Mouse (Mus musculus) testis, postnatal 14 days (tissue): ENCODE data around the gene Gm20479.

Experiments
- DNase-seq: peaks from one replicate; pipeline ENCODE4 v3.0.0; 2021; ENCODE audit warnings: low spot score

Gm20479 gene

DNA sequence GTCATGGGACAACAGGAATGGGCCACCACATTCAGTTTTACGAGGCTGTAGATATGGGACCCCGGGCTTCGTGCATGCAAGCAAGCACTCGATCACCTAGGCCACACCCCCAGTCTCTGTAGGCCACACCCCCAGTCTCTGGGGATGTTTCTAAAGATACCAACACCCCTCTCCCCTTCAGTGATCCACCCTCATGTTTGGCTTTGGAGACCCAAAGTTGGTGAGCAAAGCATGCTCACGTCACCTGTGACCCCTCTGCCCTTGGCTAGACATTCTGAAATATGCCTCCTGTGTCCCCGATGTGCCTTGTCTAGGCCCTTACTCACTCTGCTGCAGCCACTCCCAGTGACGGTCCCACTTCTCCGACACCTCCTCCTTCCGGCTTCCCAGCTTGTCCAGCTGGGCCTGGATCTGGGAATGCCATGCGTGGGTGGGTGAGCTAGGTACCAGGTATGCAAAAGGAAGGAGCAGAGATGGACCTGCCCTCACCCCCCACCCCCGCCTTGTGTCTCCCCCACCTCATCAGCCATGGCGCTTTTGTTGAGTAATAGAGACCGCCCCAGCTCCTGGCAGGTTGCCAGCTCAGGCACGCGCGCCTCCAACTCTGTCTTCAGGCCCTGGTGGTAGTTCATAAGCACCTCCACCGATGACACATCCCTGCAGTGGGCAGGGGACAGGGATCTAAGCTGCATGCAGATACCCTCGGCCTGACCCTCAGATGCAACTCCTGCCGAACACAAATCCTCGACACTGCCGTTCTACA is 9.0 kb upstream of the Gm20479 start:
- no peak for DNase-seq

DNA sequence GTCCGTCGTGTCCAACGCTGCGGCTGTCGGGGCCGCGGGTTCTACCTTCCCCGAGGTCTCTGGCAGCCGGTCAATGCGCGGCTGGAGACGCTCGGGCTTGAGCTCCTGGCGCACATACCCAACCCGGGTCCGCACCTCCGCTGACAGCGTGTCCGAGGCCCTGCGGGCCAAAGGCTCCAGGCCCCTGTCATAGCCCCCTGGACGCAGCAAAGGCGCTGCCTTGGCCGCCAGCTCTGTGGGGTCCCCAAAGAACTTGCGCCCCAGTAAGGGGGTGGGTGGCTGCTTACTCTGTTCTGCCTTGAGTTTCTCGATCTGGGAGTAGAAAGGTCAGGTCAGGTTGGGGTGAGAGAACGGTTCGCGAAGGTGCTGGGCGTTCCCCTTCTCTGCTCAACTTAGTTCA is 7.2 kb upstream of the Gm20479 start:
- DNase-seq, result no peak

DNA sequence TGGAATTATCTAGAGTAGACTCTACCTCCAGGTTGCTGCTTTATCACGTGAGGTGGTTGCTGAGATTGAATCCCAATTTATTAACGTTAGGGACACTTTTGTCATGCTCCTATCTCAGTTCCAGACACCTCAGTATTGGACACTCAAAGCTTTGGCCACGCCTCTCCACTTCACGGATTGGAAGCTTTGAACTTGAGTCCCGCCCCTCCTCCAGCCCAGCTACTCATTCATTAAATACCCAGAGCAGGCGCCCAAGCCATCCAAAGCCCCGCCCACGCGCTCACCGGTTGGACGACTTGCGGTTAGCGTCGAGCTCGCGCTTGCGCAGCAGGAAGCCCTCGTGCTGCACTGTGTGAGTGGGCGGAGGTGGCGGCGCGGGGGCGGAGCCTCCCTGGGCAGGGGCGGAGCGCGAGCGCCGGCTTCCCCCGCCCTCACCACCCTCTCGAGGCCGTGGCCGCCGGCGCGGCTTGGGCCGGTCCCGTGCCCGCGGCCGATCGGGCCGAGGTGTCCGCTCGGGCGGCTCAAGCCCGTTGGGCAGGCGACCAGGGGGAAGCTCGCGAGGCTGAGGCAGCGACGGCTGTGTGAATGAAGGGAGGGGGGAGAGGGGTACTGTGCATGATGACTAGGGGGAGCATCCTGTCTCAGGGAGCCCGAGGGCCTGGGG is 4.2 kb upstream of the Gm20479 start:
- peak; percentile 99 for DNase-seq

DNA sequence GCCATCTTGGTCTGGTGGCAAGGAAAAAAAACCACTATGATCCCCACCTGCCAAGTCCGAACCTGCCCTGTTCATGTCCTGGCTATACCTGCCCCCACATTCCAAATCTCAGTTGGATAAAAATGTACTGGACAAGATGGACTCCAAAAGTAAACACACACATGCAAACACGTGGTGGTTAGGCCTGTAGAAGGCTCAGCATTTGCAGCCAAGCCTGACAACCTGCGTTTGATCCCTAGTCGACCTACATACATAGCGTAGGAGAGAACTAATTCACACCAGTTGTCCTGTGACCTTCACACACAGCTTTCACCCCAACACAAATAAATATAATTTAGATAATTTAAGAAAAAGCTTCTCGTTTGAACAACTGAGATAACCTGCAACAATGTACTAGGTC is 3.5 kb upstream of the Gm20479 start:
- no peak for DNase-seq

- no peak for DNase-seq
These were observed 2.6 kb upstream of the Gm20479 start for GRCm38 (mm10) chr7:27359706-27360358.

GRCm38 (mm10) chr7:27359162-27359561 is 1.9 kb upstream of the Gm20479 start:
- no peak for DNase-seq

GRCm38 (mm10) chr7:27357595-27357978 is 368 bp upstream of the Gm20479 start:
- no peak for DNase-seq

DNA sequence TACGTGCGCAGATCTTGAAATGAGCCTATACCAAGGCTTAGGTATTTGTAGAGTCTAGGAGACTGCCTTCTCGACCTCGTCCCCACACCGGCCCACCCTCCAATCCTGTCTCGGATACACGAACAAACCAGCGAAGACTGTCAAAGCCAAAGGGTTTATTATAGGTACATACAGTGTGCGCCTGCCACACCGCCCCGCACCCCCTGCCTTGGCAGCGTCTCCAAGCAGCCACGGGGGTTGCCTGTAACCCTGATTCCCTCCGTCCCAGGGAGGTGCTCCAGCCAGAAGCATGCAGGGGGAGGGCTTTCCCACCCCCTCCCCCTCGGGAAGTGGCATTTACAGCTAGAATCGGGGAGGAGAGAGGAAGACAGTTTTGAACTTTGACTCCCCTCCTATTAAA is 971 bp downstream of the Gm20479 start:
- DNase-seq, result no peak

GRCm38 (mm10) chr7:27355745-27356240 is 1.4 kb downstream of the Gm20479 start, which contains the start of gene Shkbp1:
Gene Shkbp1, minus strand, starts transcription at chr7:27356019.
- DNase-seq, result peak; percentile 86

DNA sequence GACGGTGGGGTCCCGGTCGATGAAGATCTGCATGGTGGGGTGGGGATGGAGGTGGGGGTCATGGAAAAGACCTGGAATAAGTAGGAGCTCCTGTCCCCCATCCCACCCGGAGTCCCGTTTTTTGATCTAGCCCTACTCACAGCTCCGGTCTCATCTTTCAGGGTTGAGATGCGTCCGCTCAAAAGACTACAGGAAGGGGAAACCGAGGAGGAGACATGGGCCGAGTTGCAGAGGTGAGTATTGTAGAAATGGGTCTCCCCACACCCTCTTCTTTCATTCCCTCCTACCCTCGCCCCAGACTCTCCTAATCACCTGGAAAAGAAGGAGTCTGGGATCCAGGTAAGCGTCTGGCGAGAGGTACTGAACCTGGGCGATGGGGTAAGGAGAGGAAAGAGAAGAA is 2.0 kb downstream of the Gm20479 start:
- no peak for DNase-seq

GRCm38 (mm10) chr7:27354783-27355182 is 2.4 kb downstream of the Gm20479 start:
- no peak for DNase-seq

GRCm38 (mm10) chr7:27354144-27354543 is 3.1 kb downstream of the Gm20479 start:
- DNase-seq, result no peak

DNA sequence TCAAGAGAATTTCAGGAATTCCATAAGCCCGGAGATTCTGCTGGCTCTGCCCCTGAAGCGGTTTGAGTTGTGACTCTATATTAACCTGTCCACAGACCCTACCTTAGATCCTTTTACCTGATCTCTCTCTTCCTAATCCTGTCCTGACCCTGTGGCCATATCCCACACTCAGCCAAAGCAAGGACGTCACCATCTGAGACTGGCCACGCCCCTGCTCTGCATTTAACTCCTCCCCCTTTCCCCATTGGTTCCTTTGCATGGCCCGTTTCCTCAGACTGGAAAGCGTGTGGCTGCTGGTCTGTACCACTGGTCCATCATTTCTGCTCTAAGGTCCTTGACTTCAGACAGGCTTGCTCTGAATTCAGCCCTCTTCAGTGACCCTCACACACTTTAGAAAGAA is 11.8 kb downstream of the Gm20479 start:
- no peak for DNase-seq

- no peak for DNase-seq
These were observed 14.6 kb downstream of the Gm20479 start for GRCm38 (mm10) chr7:27342595-27342994.

GRCm38 (mm10) chr7:27339519-27339918 is 17.7 kb downstream of the Gm20479 start:
- no peak for DNase-seq

DNA sequence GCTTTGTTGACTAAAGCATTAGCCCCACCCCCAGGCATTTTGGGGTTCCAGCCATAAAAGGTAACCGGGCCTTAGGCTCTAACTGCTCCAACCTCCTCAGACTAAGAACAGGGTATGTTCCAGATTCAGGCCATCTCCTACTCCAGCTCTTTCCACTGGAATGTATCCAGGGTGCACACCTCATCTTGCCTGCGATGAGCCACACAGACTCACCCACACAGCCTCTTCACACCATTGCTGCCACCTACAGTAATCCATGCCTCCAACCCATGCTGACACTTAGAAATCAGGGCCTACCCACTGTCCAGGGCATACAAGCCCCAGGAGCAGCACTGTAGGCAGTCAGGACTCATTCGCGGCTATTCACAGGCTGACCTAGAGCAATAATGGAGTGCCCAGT is 18.1 kb downstream of the Gm20479 start:
- DNase-seq, result no peak

DNA sequence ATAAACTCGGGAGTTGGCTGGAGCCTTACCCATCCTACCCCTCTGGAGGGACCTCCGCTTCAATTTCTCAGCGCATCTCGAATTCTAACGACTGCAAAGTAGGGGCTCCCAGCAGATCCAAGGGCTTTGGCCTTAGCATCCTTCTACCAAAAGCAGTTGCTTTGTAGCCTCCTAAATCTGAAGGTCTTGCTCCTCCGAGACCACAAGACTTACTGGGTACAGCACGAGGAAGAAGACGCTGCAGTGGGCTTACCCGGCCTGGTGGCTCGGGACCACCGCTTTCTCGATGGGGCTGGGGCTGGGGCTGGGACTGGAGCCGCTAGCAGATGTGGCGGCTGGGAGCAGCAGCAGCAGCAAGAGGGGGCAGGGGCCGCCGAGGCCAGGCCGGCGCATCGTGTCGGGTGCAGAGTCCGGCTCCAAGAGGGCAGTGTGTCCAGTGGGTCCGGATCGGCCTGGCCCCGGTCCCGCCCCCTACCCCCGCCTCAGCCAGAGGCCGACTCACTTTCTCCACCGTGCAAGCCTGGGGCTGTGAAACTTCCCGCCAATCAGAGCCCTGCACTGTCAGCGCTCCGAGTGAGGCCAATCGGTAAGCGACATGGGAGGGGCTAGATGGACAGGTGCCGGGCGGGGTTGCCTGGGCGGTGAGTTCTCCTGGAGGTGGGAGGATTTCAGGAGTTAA is 19.9 kb downstream of the Gm20479 start, which contains the start of gene Ltbp4:
Ltbp4 (minus strand) TSS at position 518 of the 679 bp plus-strand sequence.
- DNase-seq, result no peak

DNA sequence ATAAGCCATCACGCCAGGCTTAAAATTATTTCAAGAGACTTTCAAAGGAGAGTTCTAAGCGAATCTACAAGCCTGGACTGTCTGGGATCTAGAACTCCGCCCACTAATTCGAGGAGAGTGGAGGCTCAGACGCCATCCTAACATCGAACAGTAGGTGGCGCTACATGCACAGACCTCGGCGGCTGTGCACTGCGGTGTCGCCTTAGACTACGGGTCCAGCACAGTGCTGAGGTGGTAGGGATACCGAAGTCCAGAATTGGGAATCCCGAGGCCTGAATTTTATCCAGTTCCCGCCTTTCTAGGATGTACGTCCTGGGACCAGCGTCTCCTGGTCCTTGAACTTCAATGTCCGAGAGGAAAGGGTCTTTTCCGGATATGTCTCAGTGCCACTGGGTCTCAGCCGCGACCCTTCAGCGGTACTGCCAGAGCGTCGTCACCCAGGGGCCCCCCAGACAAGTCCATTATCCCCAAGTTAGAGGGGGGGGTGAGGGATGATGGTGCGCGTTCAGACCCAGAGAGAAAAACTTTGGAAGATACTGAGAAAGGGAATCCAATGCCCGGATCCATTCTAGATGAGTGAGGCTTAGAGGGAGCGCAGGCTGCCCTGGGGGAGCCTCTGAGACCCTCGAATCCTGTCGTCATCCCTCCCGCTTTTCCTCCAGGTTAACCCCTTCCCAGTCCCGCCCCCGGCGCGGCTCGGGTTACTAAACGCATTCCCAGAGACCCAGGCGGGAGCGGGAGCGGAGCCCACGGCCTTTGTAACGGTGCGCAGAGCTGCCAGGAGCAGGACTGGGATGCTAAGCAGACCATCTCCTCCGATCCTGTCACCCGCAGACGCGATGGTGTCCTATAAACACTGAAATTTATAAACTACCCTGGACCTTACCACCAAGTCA is 21.0 kb downstream of the Gm20479 start:
- peak; percentile 83 for DNase-seq

DNA sequence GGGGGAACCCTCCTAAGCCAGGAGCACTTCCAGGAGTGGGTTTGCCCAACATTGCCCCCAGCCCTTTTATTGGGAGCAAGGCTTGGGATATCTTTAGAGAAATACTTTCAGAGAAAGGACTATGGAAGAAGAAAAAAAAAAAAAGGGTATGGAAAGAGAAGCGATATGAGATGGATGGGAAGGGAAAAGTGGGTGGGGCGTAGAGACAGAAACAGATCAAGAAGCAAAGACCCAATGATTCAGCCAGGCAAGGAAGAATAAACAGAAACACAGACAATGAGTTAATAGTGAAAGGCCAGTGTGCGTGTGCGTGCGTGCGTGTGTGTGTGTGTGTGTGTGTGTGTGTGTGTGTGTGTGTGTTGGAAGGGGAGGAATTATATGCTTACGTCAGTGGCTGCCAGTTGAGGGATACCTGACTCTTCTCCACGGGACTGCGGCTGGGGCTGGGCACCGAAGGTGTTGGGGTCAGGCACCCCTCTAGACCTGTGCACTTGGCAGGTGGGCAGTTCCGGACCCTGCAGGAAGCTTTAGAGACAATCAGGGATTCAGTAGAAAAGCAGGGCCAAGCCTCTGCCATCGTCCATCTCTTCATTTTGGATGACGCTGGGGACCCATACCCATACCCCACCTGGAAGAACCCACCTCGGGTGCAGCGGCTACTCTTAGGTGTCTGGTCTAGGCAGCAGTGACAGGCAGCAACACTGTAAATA is 22.1 kb downstream of the Gm20479 start:
- no peak for DNase-seq

GRCm38 (mm10) chr7:27334405-27334911 is 22.8 kb downstream of the Gm20479 start:
- no peak for DNase-seq
